Mouse (Mus musculus): ENCODE results near the gene Acaa1a.

Gene Acaa1a

GRCm38 (mm10) chr9:119388956-119389355 is 49.5 kb downstream of the Acaa1a start:
- no peak for DNase-seq (ENCODE audit: low spot score in 2 of 2)

GRCm38 (mm10) chr9:119390214-119390613 is 50.7 kb downstream of the Acaa1a start:
- DNase-seq (ENCODE audit: low spot score in 2 of 2), result no peak

DNA sequence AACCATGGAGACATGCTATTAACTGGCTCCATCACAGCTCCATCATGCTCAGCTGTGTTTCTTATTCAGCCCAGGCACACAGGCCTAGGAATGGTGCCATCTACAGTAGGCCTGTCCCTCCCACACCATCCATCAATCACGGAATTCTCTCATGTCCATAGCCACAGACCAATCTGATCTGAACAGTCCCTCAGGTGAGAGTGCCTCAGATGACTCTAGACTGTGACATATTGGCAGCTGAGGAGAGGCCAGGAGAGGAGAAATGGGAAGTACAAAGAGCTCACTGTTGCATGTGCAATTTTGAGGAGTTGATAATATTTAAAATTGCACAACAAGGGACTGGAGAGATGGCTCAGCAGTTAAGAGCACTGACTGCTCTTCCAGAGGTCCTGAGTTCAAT is 55.3 kb downstream of the Acaa1a start:
- DNase-seq (ENCODE audit: low spot score in 2 of 2), result no peak
